Mouse (Mus musculus) neural tube, embryonic 15.5 days (tissue): Measurements from ENCODE around the gene H2afy2. TPM values are rescaled to one million over a fixed set of nuclear protein-coding genes. Genes with fewer than 3 reads are reported as not detected.

Experiments
- ATAC-seq: fragments of 200-750 bp; cut with Nextera tagmentation; 2 replicates; pipeline ENCODE4 v1.8.0; 2017; ENCODE audit warnings: mild to moderate bottlenecking, moderate TSS enrichment, moderate library complexity; ENCODE audit not compliant: low FRiP score
- H3K27ac ChIP-seq: fragments of 300-500 bp; sonication (generic); replicated peaks from 2 replicates; pipeline ENCODE4 v1.5.1; 2015; ENCODE audit warnings: mild to moderate bottlenecking, inconsistent platforms
- H3K27me3 ChIP-seq: fragments of 300-500 bp; sonication (generic); replicated peaks from 2 replicates; pipeline ENCODE4 v1.6.1; 2015; ENCODE audit warnings: inconsistent platforms
- H3K36me3 ChIP-seq: fragments of 300-500 bp; sonication (generic); 2 replicates; pipeline ENCODE4 v1.6.1; 2015; ENCODE audit warnings: inconsistent platforms
- H3K4me1 ChIP-seq: fragments of 300-500 bp; sonication (generic); 2 replicates; pipeline ENCODE4 v1.6.1; 2015; ENCODE audit warnings: inconsistent platforms
- H3K4me2 ChIP-seq: fragments of 300-500 bp; sonication (generic); 2 replicates; pipeline ENCODE4 v1.6.1; 2015; ENCODE audit warnings: inconsistent platforms, mild to moderate bottlenecking, moderate library complexity
- H3K4me3 ChIP-seq: fragments of 300-500 bp; sonication (generic); replicated peaks from 2 replicates; pipeline ENCODE4 v1.5.1; 2015; ENCODE audit warnings: mild to moderate bottlenecking, inconsistent platforms
- H3K9ac ChIP-seq: fragments of 300-500 bp; sonication (generic); replicated peaks from 2 replicates; pipeline ENCODE4 v1.6.1; 2015; ENCODE audit warnings: mild to moderate bottlenecking, inconsistent platforms
- H3K9me3 ChIP-seq: fragments of 300-500 bp; sonication (generic); replicated peaks from 2 replicates; pipeline ENCODE4 v1.6.1; 2016; ENCODE audit warnings: inconsistent platforms
- WGBS: fragments of 180-500 bp; shearing (Covaris S2); methylation state at CpG from one replicate; pipeline ENCODE4 v1.1.7; 2015; ENCODE audit warnings: mixed read lengths; 5-methylcytosine and 5-hydroxymethylcytosine counted together
- polyA plus RNA-seq: library from polyadenylated mRNA; unstranded; fragments of >200 nt; fragmentation: Nextera tagmentation; extraction: Ambion mirVana; gene quantifications from 2 replicates; pipeline ENCODE4 v1.2.1, GENCODE M21; 2015

The H2afy2 gene
- polyA plus RNA-seq, 1 experiment from 2014 or later = 258 TPM

- 26% methylated on average over 8 of the region's 9 CpGs for WGBS
- no peak for ATAC-seq
- Histone ChIP-seq H3K27me3 (no peaks in the 10 kb centered on the region), H3K36me3 (no peaks in the 10 kb centered on the region), H3K9me3 (no peaks in the 10 kb centered on the region), H3K4me3 (peak overlapping the region; percentile 85), H3K27ac (peak overlapping the region; percentile 99), H3K4me2 (peak overlapping the region; percentile 62), H3K9ac (peak overlapping the region; percentile 32; the same call in 1 of the 2 replicates), H3K4me1 (peaks cover 39% of the 10 kb centered on the region)
These were observed 2.4 kb downstream of the H2afy2 start for GRCm38 (mm10) chr10:61781461-61782128.

DNA sequence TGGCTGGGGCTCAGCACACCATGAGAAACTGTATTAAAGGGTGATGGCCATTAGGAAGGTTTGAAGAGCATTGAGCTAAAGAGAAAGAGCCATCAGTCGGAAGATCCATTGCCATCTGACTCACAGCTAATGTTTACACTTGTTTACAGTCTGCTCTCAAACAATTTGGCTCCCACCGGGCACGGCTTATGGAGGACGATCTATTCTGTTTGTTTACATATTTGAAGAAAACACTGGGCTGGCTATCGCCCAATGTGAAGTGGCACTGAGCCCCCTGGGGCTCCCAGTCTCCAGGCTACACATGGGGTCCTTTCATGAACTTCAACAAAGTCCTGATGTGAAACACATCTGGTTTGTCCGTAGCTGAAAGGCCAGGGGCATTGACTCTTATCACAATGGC lies 17.1 kb downstream of the H2afy2 start:
- 49% methylated on average over 6 of the region's 6 CpGs for WGBS

GRCm38 (mm10) chr10:61765558-61765957 lies 18.4 kb downstream of the H2afy2 start:
- Histone ChIP-seq H3K27ac (no peak overlapping the region), H3K4me2 (no peak overlapping the region)

More for the DNA sequence above, 17.1 kb downstream of the H2afy2 start:
- Histone ChIP-seq H3K9ac (no peak overlapping the region), H3K4me2 (no peak overlapping the region), H3K4me3 (no peak overlapping the region), H3K36me3 (peaks cover 6% of the 10 kb centered on the region; the same call in 1 of the 2 replicates), H3K4me1 (peaks cover 19% of the 10 kb centered on the region), H3K27ac (no peak overlapping the region), H3K27me3 (no peaks in the 10 kb centered on the region), H3K9me3 (no peaks in the 10 kb centered on the region)
- no peak for ATAC-seq

DNA sequence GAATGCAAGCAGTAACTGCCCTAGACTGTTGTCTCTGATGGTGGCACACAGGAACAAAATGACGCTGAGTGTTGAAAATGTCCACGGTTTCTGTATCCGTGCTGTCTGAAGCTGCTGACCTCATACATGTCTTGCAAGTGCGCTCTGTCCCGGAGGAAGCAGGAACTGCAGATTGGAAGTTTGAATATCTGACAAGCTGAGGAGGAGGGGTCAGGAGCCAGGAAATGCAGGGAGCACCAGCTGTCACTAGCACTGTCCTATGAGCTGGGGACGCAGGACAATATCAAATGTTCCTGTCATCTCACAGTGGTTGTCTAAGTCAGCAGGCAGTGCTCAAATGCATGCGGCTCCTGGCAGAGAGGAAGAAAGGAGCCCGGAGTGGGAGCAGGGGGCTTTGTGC lies 19.3 kb downstream of the H2afy2 start:
- Histone ChIP-seq H3K9me3 (no peaks in the 10 kb centered on the region), H3K4me2 (no peak overlapping the region), H3K9ac (no peak overlapping the region), H3K4me3 (no peak overlapping the region), H3K4me1 (peaks cover 22% of the 10 kb centered on the region), H3K27ac (no peak overlapping the region), H3K27me3 (no peaks in the 10 kb centered on the region), H3K36me3 (0 out of 2 replicates have a peak, but pooled peaks cover 2% of the 10 kb centered on the region)
- no peak for ATAC-seq
- 71% methylated on average over 8 of the region's 8 CpGs for WGBS

More at GRCm38 (mm10) chr10:61765558-61765957, 18.4 kb downstream of the H2afy2 start:
- Histone ChIP-seq H3K9me3 (no peaks in the 10 kb centered on the region), H3K4me1 (peaks cover 19% of the 10 kb centered on the region), H3K27me3 (no peaks in the 10 kb centered on the region), H3K36me3 (peaks cover 6% of the 10 kb centered on the region; the same call in 1 of the 2 replicates), H3K9ac (no peak overlapping the region), H3K4me3 (no peak overlapping the region)
- WGBS = 24% methylated on average over 5 of the region's 5 CpGs
- ATAC-seq = no peak

- 79% methylated on average over 6 of the region's 6 CpGs for WGBS
- H3K4me2 ChIP-seq = no peak overlapping the region
- no peak for ATAC-seq
- H3K4me3 ChIP-seq = no peak overlapping the region
- H3K9me3 ChIP-seq = no peaks in the 10 kb centered on the region
- H3K27ac ChIP-seq = no peak overlapping the region
- no peaks in the 10 kb centered on the region for H3K27me3 ChIP-seq
- H3K9ac ChIP-seq = no peak overlapping the region
- H3K4me1 ChIP-seq = peaks cover 7% of the 10 kb centered on the region; the same call in 1 of the 2 replicates
- H3K36me3 ChIP-seq = peaks cover 27% of the 10 kb centered on the region
These were observed 24.1 kb downstream of the H2afy2 start for GRCm38 (mm10) chr10:61759869-61760268.

GRCm38 (mm10) chr10:61758904-61759303 lies 25.0 kb downstream of the H2afy2 start:
- Histone ChIP-seq H3K36me3 (peaks cover 34% of the 10 kb centered on the region), H3K27ac (no peak overlapping the region), H3K4me2 (no peak overlapping the region), H3K4me3 (no peak overlapping the region), H3K9ac (no peak overlapping the region), H3K27me3 (no peaks in the 10 kb centered on the region), H3K9me3 (no peaks in the 10 kb centered on the region), H3K4me1 (0 out of 2 replicates have a peak, but pooled peaks cover 7% of the 10 kb centered on the region)
- WGBS = 96% methylated on average over 2 of the region's 2 CpGs
- no peak for ATAC-seq

DNA sequence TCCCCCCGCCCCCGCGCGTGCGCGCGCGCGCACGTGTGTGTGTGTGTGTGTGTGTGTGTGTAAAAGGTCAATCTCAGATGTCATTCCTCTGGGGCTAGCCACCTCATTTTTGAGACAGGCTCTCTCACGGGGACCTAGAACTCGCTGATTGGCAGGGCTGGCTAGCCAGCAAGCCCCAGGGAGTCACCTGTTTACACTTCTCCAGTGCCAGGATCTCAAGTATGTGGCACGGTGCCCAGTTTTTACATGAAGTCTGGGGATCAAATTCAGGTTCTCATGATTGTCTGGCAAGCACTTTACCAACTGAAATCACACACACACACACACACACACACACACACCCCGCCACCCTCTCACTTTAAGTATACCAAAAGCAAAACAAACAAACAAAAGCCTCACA lies 26.9 kb downstream of the H2afy2 start:
- Histone ChIP-seq H3K27ac (no peak overlapping the region), H3K4me3 (no peak overlapping the region), H3K4me2 (no peak overlapping the region), H3K9me3 (no peaks in the 10 kb centered on the region), H3K27me3 (no peaks in the 10 kb centered on the region), H3K9ac (no peak overlapping the region), H3K4me1 (0 out of 2 replicates have a peak, but pooled peaks cover 7% of the 10 kb centered on the region), H3K36me3 (peaks cover 51% of the 10 kb centered on the region)
- WGBS = 90% methylated on average over 14 of the region's 14 CpGs
- ATAC-seq = no peak

GRCm38 (mm10) chr10:61753071-61753470 lies 30.9 kb downstream of the H2afy2 start:
- no peaks in the 10 kb centered on the region for H3K9me3 ChIP-seq
- H3K4me3 ChIP-seq = no peak overlapping the region
- no peak overlapping the region for H3K27ac ChIP-seq
- no peak overlapping the region for H3K4me2 ChIP-seq
- peaks cover 86% of the 10 kb centered on the region for H3K36me3 ChIP-seq
- H3K27me3 ChIP-seq = no peaks in the 10 kb centered on the region
- ATAC-seq = no peak
- WGBS = 96% methylated on average over 23 of the region's 23 CpGs
- no peak overlapping the region for H3K9ac ChIP-seq
- H3K4me1 ChIP-seq = no peaks in the 10 kb centered on the region

DNA sequence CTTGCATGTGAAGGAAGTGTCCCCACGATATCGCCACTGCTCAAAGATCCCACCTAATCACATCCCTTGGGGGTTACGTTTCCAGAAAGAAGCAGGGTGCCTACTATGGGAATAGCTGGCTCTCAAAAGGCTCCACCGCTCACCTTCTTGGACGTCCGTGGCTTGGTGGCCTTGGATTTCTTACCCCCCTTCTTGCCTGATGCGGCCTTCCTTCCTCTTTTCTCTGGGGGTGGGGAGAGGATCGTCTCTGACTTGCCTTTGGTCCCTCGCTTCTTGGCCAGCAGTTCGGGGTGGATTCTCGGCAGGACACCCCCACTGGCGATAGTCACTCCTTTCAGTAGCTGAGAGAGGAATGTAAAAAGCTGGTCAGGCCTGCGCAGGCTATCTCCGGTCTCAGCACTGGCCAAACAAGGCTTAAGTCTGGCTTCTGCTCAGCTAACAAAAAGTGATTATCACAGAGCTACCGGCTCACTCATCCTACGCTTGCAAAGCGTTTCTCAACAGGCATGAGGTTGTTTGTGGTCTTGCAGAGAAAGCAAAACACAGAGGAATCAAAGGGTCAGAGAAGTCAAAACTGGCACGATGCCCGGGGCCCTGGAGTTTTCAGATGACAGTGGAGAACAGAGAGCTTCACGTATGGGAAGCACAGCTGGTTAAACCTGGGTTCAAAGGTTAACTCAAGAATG lies 32.3 kb downstream of the H2afy2 start:
- 87% methylated on average over 20 of the region's 20 CpGs for WGBS
- H3K36me3 ChIP-seq = peaks cover 88% of the 10 kb centered on the region
- H3K4me2 ChIP-seq = no peak overlapping the region
- H3K4me1 ChIP-seq = no peaks in the 10 kb centered on the region
- H3K27ac ChIP-seq = no peak overlapping the region
- no peaks in the 10 kb centered on the region for H3K27me3 ChIP-seq
- no peak for ATAC-seq
- no peak overlapping the region for H3K4me3 ChIP-seq
- no peaks in the 10 kb centered on the region for H3K9me3 ChIP-seq
- no peak overlapping the region for H3K9ac ChIP-seq

DNA sequence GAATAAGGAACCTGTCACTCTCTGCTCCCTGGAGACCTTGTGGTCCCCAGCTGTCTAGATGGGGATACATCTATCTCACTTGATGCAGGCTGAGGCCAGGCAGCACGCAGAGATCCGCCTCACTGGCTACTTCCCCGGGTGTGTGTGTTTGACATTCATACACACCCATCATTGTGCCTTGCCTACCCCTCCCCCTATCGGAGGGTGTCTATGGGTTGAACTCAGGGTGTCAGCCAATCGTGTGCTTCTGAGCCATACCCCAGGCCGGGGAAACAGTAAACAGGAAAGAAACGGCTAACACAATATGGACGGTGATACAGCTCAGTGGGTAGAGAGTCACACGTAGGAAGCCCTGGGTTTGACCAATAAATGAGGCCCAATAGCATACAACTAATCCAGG lies 33.9 kb downstream of the H2afy2 start:
- Histone ChIP-seq H3K4me3 (no peak overlapping the region), H3K27ac (no peak overlapping the region), H3K9ac (no peak overlapping the region), H3K9me3 (no peaks in the 10 kb centered on the region), H3K4me1 (no peaks in the 10 kb centered on the region), H3K27me3 (no peaks in the 10 kb centered on the region), H3K36me3 (peaks cover 91% of the 10 kb centered on the region), H3K4me2 (no peak overlapping the region)
- WGBS = 82% methylated on average over 9 of the region's 9 CpGs
- no peak for ATAC-seq

- no peak for ATAC-seq
- 79% methylated on average over 13 of the region's 13 CpGs for WGBS
- Histone ChIP-seq H3K9me3 (no peaks in the 10 kb centered on the region), H3K4me2 (no peak overlapping the region), H3K27ac (no peak overlapping the region), H3K27me3 (no peaks in the 10 kb centered on the region), H3K36me3 (peaks cover 95% of the 10 kb centered on the region), H3K4me3 (no peak overlapping the region), H3K4me1 (no peaks in the 10 kb centered on the region), H3K9ac (no peak overlapping the region)
These were observed 36.6 kb downstream of the H2afy2 start for GRCm38 (mm10) chr10:61747302-61747701.

DNA sequence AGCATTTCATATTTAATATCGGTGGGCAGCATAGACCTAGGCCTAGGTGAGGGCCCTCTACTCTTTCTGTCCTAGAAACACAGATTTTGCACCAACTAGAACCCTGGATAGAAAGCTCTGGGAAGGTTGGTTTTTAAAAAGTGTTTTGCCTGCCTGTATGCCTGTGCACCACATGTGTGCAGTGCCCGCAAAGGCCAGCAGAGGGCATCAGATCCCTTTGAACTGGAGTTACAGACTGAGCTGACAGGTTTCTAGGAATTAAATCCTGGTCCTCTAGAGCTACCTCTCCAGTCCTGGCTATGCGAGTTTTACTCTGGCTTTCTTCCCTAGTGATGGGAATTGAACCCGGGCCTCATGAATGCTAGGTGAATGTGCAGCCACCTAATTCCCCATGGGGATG lies 38.8 kb downstream of the H2afy2 start:
- no peak overlapping the region for H3K4me3 ChIP-seq
- no peak overlapping the region for H3K9ac ChIP-seq
- H3K9me3 ChIP-seq = no peaks in the 10 kb centered on the region
- H3K4me2 ChIP-seq = no peak overlapping the region
- H3K36me3 ChIP-seq = peaks cover 95% of the 10 kb centered on the region
- no peaks in the 10 kb centered on the region for H3K27me3 ChIP-seq
- WGBS = 87% methylated on average over 4 of the region's 4 CpGs
- ATAC-seq = no peak
- no peaks in the 10 kb centered on the region for H3K4me1 ChIP-seq
- no peak overlapping the region for H3K27ac ChIP-seq
